Mouse (Mus musculus) cortical plate, adult 2 months (tissue): ENCODE results near the gene Slc25a35.

Source experiments
- CTCF ChIP-seq: fragments of 200-500 bp; IDR thresholded peaks from 2 replicates; pipeline ENCODE4 v1.5.1; 2011; ENCODE audit warnings: mild to moderate bottlenecking, control low read depth, low read length; ENCODE audit not compliant: insufficient read depth; ENCODE audit errors: extremely low read depth
- POLR2A ChIP-seq: fragments of 200-500 bp; IDR thresholded peaks from 2 replicates; pipeline ENCODE4 v1.6.1; 2011; ENCODE audit warnings: mild to moderate bottlenecking, low read length, control low read depth; ENCODE audit not compliant: insufficient read depth; ENCODE audit errors: extremely low read depth

- TF ChIP-seq CTCF (no peak), POLR2A (no peak)
Observed at GRCm38 (mm10) chr11:68963405-68963804, 4.5 kb upstream of the Slc25a35 start.
